Mouse (Mus musculus) kidney, adult 2 months (tissue): ENCODE data around the gene Eml2. TPM values are rescaled to one million over a fixed set of nuclear protein-coding genes. Genes with fewer than 3 reads are reported as not detected.

Experiments used
- DNase-seq: peaks from one replicate; pipeline ENCODE4 v3.0.0; 2021
- H3K27ac ChIP-seq: fragments of 200-500 bp; 2 replicates; pipeline ENCODE4 v1.5.1; 2012; ENCODE audit warnings: low read depth, low read length, control low read depth, inconsistent platforms; ENCODE audit not compliant: insufficient read depth
- H3K27me3 ChIP-seq: fragments of 200-500 bp; replicated peaks from 2 replicates; pipeline ENCODE4 v1.6.1; 2012; ENCODE audit warnings: mild to moderate bottlenecking, moderate library complexity, low read length, inconsistent platforms; ENCODE audit not compliant: control insufficient read depth, insufficient read depth
- H3K36me3 ChIP-seq: fragments of 200-500 bp; 2 replicates; pipeline ENCODE4 v1.6.1; 2012; ENCODE audit warnings: mild to moderate bottlenecking, moderate library complexity, low read length, inconsistent platforms; ENCODE audit not compliant: control insufficient read depth, insufficient read depth
- H3K4me1 ChIP-seq: fragments of 200-500 bp; 2 replicates; pipeline ENCODE4 v1.6.1; 2011; ENCODE audit warnings: low read length; ENCODE audit not compliant: control insufficient read depth, insufficient read depth
- H3K4me3 ChIP-seq: fragments of 200-500 bp; 2 replicates; pipeline ENCODE4 v1.5.1; 2011; ENCODE audit warnings: mild to moderate bottlenecking, low read depth, low read length, control low read depth; ENCODE audit not compliant: insufficient read depth
- CTCF ChIP-seq: fragments of 200-500 bp; conservative IDR thresholded peaks from 2 replicates; pipeline ENCODE4 v1.5.1; 2011; ENCODE audit warnings: low read depth, mild to moderate bottlenecking, control low read depth, low read length, moderate library complexity, mixed read lengths; ENCODE audit not compliant: insufficient read depth, insufficient read length
- POLR2A ChIP-seq: fragments of 200-500 bp; IDR thresholded peaks from one replicate; pipeline ENCODE4 v1.6.1; 2011; ENCODE audit warnings: low read depth, low read length, control low read depth
- WGBS: fragments of 180-500 bp; shearing (Covaris S2); methylation state at CpG from one replicate; pipeline ENCODE4 v1.1.7; 2018; 5-methylcytosine and 5-hydroxymethylcytosine counted together
- polyA plus RNA-seq: library from polyadenylated mRNA; depleted of rRNA; stranded (reverse); fragments of >200 nt; gene quantifications from 2 replicates; pipeline ENCODE4 v1.2.3, GENCODE M21; 2012

The Eml2 gene
- polyA plus RNA-seq, 1 experiment = 38.8 TPM

GRCm38 (mm10) chr7:19220061-19220460, 43.8 kb downstream of the Eml2 start:
- Histone ChIP-seq H3K27ac (no peak overlapping the region), H3K4me1 (no peaks in the 10 kb centered on the region), H3K4me3 (no peak overlapping the region), H3K27me3 (no peaks in the 10 kb centered on the region), H3K36me3 (no peaks in the 10 kb centered on the region)
- TF ChIP-seq POLR2A (no peak), CTCF (no peak)
- DNase-seq = no peak
- WGBS = 77% methylated on average over 3 of the region's 3 CpGs

- Histone ChIP-seq H3K4me3 (no peak overlapping the region), H3K27me3 (no peaks in the 10 kb centered on the region), H3K27ac (no peak overlapping the region), H3K4me1 (peaks cover 6% of the 10 kb centered on the region), H3K36me3 (no peaks in the 10 kb centered on the region)
- WGBS = 93% methylated on average over 16 of the region's 16 CpGs
- DNase-seq = no peak
- no peak for TF ChIP-seq CTCF
- TF ChIP-seq POLR2A = no peak
Observed at GRCm38 (mm10) chr7:19222189-19222588, 46.0 kb downstream of the Eml2 start.

- no peaks in the 10 kb centered on the region for H3K36me3 ChIP-seq
Observed at GRCm38 (mm10) chr7:19222875-19223274, 46.7 kb downstream of the Eml2 start.

GRCm38 (mm10) chr7:19224933-19225332, 48.7 kb downstream of the Eml2 start:
- peaks cover 11% of the 10 kb centered on the region for H3K4me1 ChIP-seq
- 81% methylated on average over 4 of the region's 4 CpGs for WGBS
- H3K27me3 ChIP-seq = no peaks in the 10 kb centered on the region
- DNase-seq = no peak
- no peak overlapping the region for H3K27ac ChIP-seq
- H3K4me3 ChIP-seq = no peak overlapping the region
- TF ChIP-seq CTCF = no peak
- no peak for TF ChIP-seq POLR2A
- no peaks in the 10 kb centered on the region for H3K36me3 ChIP-seq

More at GRCm38 (mm10) chr7:19222875-19223274, 46.7 kb downstream of the Eml2 start:
- WGBS = 89% methylated on average over 14 of the region's 14 CpGs
- Histone ChIP-seq H3K27ac (no peak overlapping the region), H3K27me3 (no peaks in the 10 kb centered on the region), H3K4me3 (no peak overlapping the region), H3K4me1 (peaks cover 7% of the 10 kb centered on the region)
- DNase-seq = no peak
- TF ChIP-seq CTCF = no peak
- no peak for TF ChIP-seq POLR2A

GRCm38 (mm10) chr7:19226817-19227797, 50.9 kb downstream of the Eml2 start:
- peak overlapping the region; percentile 62 for H3K27ac ChIP-seq
- H3K27me3 ChIP-seq = no peaks in the 10 kb centered on the region
- peak; percentile 39 for DNase-seq
- H3K36me3 ChIP-seq = no peaks in the 10 kb centered on the region
- H3K4me3 ChIP-seq = peak overlapping the region; percentile 79
- 19% methylated on average over 20 of the region's 20 CpGs for WGBS
- TF ChIP-seq CTCF (no peak), POLR2A (no peak)
- peaks cover 27% of the 10 kb centered on the region for H3K4me1 ChIP-seq

GRCm38 (mm10) chr7:19227883-19228792, 51.9 kb downstream of the Eml2 start, which contains the start of gene Opa3:
Gene Opa3, plus strand, starts transcription at chr7:19228334.
- TF ChIP-seq POLR2A (peak; percentile 91), CTCF (peak; percentile 61)
- Histone ChIP-seq H3K36me3 (no peaks in the 10 kb centered on the region), H3K4me3 (peak within 1 kb of the TSS; percentile 79), H3K27me3 (no peaks in the 10 kb centered on the region), H3K4me1 (peaks cover 33% of the 10 kb centered on the region), H3K27ac (peak within 1 kb of the TSS; percentile 99)
- WGBS = under 1% methylated on average over 89 of the region's 91 CpGs
- peak; percentile 100 for DNase-seq
